Mouse (Mus musculus) limb, embryonic 12.5 days (tissue): ENCODE results near the gene Chd8. TPM values are rescaled to one million over a fixed set of nuclear protein-coding genes. Genes with fewer than 3 reads are reported as not detected.

Experiments
- ATAC-seq: fragments of 200-750 bp; cut with Nextera tagmentation; 2 replicates; pipeline ENCODE4 v1.8.0; 2017; ENCODE audit warnings: low read depth, moderate TSS enrichment; ENCODE audit not compliant: insufficient number of reproducible peaks, insufficient read depth, low FRiP score, low TSS enrichment
- H3K27ac ChIP-seq: fragments of 300-500 bp; sonication (generic); 2 replicates; pipeline ENCODE4 v1.5.1; 2016; ENCODE audit warnings: mild to moderate bottlenecking, moderate library complexity
- H3K27me3 ChIP-seq: fragments of 300-500 bp; sonication (generic); 2 replicates; pipeline ENCODE4 v1.6.1; 2016; ENCODE audit warnings: mild to moderate bottlenecking, moderate library complexity
- H3K36me3 ChIP-seq: fragments of 300-500 bp; sonication (generic); 2 replicates; pipeline ENCODE4 v1.6.1; 2016; ENCODE audit warnings: mild to moderate bottlenecking, moderate library complexity
- H3K4me1 ChIP-seq: fragments of 300-500 bp; sonication (generic); replicated peaks from 2 replicates; pipeline ENCODE4 v1.6.1; 2016
- H3K4me2 ChIP-seq: fragments of 300-500 bp; sonication (generic); 2 replicates; pipeline ENCODE4 v1.6.1; 2016; ENCODE audit warnings: mild to moderate bottlenecking, moderate library complexity
- H3K4me3 ChIP-seq: fragments of 300-500 bp; sonication (generic); replicated peaks from 2 replicates; pipeline ENCODE4 v1.5.1; 2016; ENCODE audit warnings: mild to moderate bottlenecking
- H3K9ac ChIP-seq: fragments of 300-500 bp; sonication (generic); replicated peaks from 2 replicates; pipeline ENCODE4 v1.6.1; 2016; ENCODE audit warnings: mild to moderate bottlenecking, moderate library complexity
- H3K9me3 ChIP-seq: fragments of 300-500 bp; sonication (generic); 2 replicates; pipeline ENCODE4 v1.6.1; 2016; ENCODE audit warnings: mild to moderate bottlenecking, moderate library complexity
- WGBS: fragments of 180-500 bp; shearing (Covaris S2); methylation state at CpG from one replicate; pipeline ENCODE4 v1.1.7; 2016; 5-methylcytosine and 5-hydroxymethylcytosine counted together
- polyA plus RNA-seq: library from polyadenylated mRNA; unstranded; fragments of >200 nt; fragmentation: Nextera tagmentation; extraction: Ambion mirVana; gene quantifications from 2 replicates; pipeline ENCODE4 v1.2.1, GENCODE M21; 2016

Chd8 gene
- polyA plus RNA-seq, 1 experiment from 2014 or later = 49.6 TPM

GRCm38 (mm10) chr14:52272781-52273180 lies 15.2 kb upstream of the Chd8 start:
- WGBS = 67% methylated on average over 3 of the region's 3 CpGs
- peaks cover 57% of the 10 kb centered on the region for H3K36me3 ChIP-seq
- H3K4me1 ChIP-seq = no peaks in the 10 kb centered on the region
- H3K27ac ChIP-seq = no peak overlapping the region
- no peaks in the 10 kb centered on the region for H3K9me3 ChIP-seq
- H3K4me2 ChIP-seq = no peak overlapping the region
- no peaks in the 10 kb centered on the region for H3K27me3 ChIP-seq
- H3K4me3 ChIP-seq = no peak overlapping the region
- H3K9ac ChIP-seq = no peak overlapping the region
- no peak for ATAC-seq

GRCm38 (mm10) chr14:52256311-52257175 lies 1.0 kb downstream of the Chd8 start:
- peak overlapping the region; percentile 94 for H3K27ac ChIP-seq
- WGBS = 8% methylated on average over 18 of the region's 18 CpGs
- H3K9me3 ChIP-seq = no peaks in the 10 kb centered on the region
- peaks cover 9% of the 10 kb centered on the region for H3K4me1 ChIP-seq
- ATAC-seq = no peak
- H3K4me2 ChIP-seq = peak overlapping the region; percentile 65
- H3K27me3 ChIP-seq = no peaks in the 10 kb centered on the region
- peak overlapping the region; percentile 89 for H3K4me3 ChIP-seq
- H3K36me3 ChIP-seq = peaks cover 6% of the 10 kb centered on the region; the same call in 1 of the 2 replicates
- peak overlapping the region; percentile 92 for H3K9ac ChIP-seq

DNA sequence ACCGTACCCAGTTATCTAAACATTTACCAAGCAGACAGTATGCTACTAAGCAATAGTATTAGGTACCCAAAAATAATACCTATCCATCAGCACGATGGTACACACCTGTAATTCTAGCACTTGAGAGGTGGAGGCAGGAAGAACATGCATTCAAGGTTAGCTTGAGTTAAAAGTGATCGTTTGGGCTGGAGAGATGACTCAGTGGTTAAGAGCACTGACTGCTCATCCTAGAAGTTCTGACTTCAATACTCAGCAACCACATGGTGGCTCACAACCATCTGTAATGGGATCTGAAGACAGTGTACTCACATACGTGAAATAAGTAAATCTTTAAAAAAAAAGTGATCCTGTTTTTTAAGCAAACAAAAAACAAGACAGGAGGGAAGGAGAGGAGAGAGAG lies 11.5 kb downstream of the Chd8 start:
- no peak for ATAC-seq
- H3K4me1 ChIP-seq = peaks cover 10% of the 10 kb centered on the region
- H3K4me3 ChIP-seq = no peak overlapping the region
- peaks cover 6% of the 10 kb centered on the region; the same call in 1 of the 2 replicates for H3K36me3 ChIP-seq
- no peaks in the 10 kb centered on the region for H3K9me3 ChIP-seq
- H3K27me3 ChIP-seq = no peaks in the 10 kb centered on the region
- 82% methylated on average over 4 of the region's 4 CpGs for WGBS
- H3K9ac ChIP-seq = no peak overlapping the region
- no peak overlapping the region for H3K4me2 ChIP-seq
- H3K27ac ChIP-seq = no peak overlapping the region

GRCm38 (mm10) chr14:52244690-52245042 lies 12.9 kb downstream of the Chd8 start:
- Histone ChIP-seq H3K9me3 (no peaks in the 10 kb centered on the region), H3K4me2 (peak overlapping the region; percentile 79), H3K4me1 (peaks cover 10% of the 10 kb centered on the region), H3K36me3 (peaks cover 8% of the 10 kb centered on the region), H3K27ac (peak overlapping the region; percentile 77), H3K9ac (peak overlapping the region; percentile 76), H3K4me3 (peak overlapping the region; percentile 84), H3K27me3 (no peaks in the 10 kb centered on the region)
- 12% methylated on average over 7 of the region's 7 CpGs for WGBS
- no peak for ATAC-seq

DNA sequence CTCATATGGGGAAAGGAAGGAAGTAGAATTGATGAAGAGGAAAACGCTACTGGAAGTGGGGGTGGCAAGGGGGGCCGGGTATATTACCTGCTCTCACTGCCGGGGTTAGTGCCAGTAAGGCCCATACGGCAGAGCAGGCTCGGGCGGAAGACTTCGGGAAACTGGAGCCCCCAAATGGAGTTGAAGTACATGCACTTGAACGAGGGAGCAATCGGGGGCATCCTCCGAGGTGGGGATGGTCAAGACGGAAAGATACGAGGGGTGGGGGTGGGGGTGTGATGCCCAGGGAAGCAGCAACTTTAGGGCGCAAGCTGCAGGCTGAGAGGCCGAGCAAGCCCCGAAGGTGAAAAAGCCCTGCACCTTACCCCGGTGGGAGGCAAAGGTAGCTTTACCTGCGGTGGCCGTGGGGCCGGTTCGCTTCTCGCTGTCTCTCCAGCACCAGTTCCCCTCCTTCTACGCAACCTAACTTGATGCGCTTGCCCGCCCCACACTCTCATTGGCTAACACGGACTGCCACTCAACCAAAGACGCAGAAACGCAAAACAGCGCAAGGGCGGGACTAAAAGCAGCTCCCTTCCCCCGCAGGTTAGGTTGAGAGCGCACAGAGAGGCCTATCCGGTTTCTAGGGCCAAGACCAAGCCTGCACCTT lies 13.4 kb downstream of the Chd8 start:
- WGBS = under 1% methylated on average over 32 of the region's 32 CpGs
- Histone ChIP-seq H3K36me3 (peaks cover 7% of the 10 kb centered on the region), H3K4me2 (peak overlapping the region; percentile 79), H3K4me3 (peak overlapping the region; percentile 84), H3K27ac (peak overlapping the region; percentile 77), H3K27me3 (no peaks in the 10 kb centered on the region), H3K9ac (peak overlapping the region; percentile 76), H3K9me3 (no peaks in the 10 kb centered on the region), H3K4me1 (peaks cover 10% of the 10 kb centered on the region)
- ATAC-seq = peak; percentile 98

DNA sequence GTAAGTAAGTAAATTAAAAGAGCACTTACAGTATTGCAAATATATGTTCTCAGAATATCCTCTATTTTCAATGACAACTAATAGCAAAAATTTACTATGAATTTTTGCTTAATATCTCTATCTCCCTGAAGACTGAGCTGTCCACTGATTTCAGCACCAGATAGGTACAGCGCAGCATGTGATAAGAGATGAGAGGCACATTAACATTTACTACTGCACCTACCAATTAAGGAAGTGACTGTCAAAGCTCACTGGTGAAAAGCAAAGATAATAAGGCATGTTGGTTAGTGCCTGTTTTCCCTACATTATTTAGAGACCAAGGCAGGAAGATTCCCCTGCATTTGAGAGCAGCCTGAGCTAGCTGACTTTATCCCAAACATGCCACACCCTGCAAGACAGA lies 21.4 kb downstream of the Chd8 start:
- H3K9me3 ChIP-seq = no peaks in the 10 kb centered on the region
- H3K4me3 ChIP-seq = no peak overlapping the region
- no peak overlapping the region for H3K27ac ChIP-seq
- ATAC-seq = no peak
- WGBS = 100% methylated on average over 1 of the region's 1 CpGs
- H3K9ac ChIP-seq = no peak overlapping the region
- no peak overlapping the region for H3K4me2 ChIP-seq
- H3K4me1 ChIP-seq = no peaks in the 10 kb centered on the region
- no peaks in the 10 kb centered on the region for H3K27me3 ChIP-seq
- peaks cover 71% of the 10 kb centered on the region for H3K36me3 ChIP-seq

GRCm38 (mm10) chr14:52235165-52235564 lies 22.4 kb downstream of the Chd8 start:
- Histone ChIP-seq H3K9ac (no peak overlapping the region), H3K4me3 (no peak overlapping the region), H3K9me3 (no peaks in the 10 kb centered on the region), H3K27me3 (no peaks in the 10 kb centered on the region), H3K4me2 (no peak overlapping the region), H3K36me3 (peaks cover 74% of the 10 kb centered on the region), H3K27ac (no peak overlapping the region), H3K4me1 (no peaks in the 10 kb centered on the region)
- no peak for ATAC-seq
- 97% methylated on average over 7 of the region's 7 CpGs for WGBS

DNA sequence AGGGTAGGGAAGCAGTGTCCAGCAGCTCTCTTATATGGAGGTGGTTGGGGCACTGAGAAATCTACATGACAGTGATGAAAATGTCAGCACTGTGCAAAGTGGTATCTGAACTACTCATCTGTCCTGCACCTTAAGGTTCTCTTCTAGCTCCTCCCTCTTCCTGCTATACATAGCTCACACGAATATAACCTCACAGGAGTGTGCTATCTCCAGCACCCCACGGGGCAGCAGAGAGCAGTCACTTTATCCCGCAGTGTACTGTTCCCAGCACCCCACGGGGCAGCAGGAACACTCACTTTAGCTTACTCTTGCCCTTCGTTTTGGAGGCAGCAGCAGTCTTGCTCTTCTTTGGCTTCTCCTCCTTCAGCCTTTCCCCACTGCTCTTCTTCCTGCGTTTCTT lies 25.3 kb downstream of the Chd8 start:
- Histone ChIP-seq H3K4me3 (no peak overlapping the region), H3K9ac (no peak overlapping the region), H3K27me3 (no peaks in the 10 kb centered on the region), H3K4me2 (no peak overlapping the region), H3K9me3 (no peaks in the 10 kb centered on the region), H3K4me1 (no peaks in the 10 kb centered on the region), H3K27ac (no peak overlapping the region), H3K36me3 (peaks cover 97% of the 10 kb centered on the region)
- 85% methylated on average over 6 of the region's 6 CpGs for WGBS
- ATAC-seq = no peak

GRCm38 (mm10) chr14:52225972-52226371 lies 31.6 kb downstream of the Chd8 start:
- no peak overlapping the region for H3K4me3 ChIP-seq
- H3K27ac ChIP-seq = no peak overlapping the region
- H3K4me1 ChIP-seq = no peaks in the 10 kb centered on the region
- no peak overlapping the region for H3K4me2 ChIP-seq
- no peaks in the 10 kb centered on the region for H3K27me3 ChIP-seq
- peaks cover 97% of the 10 kb centered on the region for H3K36me3 ChIP-seq
- 94% methylated on average over 2 of the region's 2 CpGs for WGBS
- no peaks in the 10 kb centered on the region for H3K9me3 ChIP-seq
- H3K9ac ChIP-seq = no peak overlapping the region
- no peak for ATAC-seq

DNA sequence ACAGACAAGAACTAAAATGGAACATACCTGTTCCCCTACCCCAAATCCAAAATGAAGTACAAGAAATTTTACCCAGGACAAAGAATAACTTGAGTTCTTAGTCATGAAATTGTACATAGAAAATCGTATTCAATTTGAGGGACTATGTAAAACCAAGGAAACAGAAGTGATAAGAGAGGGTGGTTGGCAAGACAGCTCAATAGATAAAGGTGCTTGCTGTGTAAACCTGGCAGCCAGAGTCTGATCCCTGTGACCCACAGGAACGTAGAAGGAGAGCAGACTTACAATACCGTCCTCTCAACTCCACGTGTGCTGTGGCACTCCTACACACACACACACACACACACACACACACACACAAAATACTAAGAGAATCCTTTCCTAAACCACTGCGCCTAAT lies 40.3 kb downstream of the Chd8 start:
- Histone ChIP-seq H3K36me3 (peaks cover 95% of the 10 kb centered on the region), H3K4me2 (no peak overlapping the region), H3K9me3 (no peaks in the 10 kb centered on the region), H3K9ac (no peak overlapping the region), H3K27me3 (no peaks in the 10 kb centered on the region), H3K4me1 (no peaks in the 10 kb centered on the region), H3K4me3 (no peak overlapping the region), H3K27ac (no peak overlapping the region)
- 95% methylated on average over 5 of the region's 5 CpGs for WGBS
- ATAC-seq = no peak

DNA sequence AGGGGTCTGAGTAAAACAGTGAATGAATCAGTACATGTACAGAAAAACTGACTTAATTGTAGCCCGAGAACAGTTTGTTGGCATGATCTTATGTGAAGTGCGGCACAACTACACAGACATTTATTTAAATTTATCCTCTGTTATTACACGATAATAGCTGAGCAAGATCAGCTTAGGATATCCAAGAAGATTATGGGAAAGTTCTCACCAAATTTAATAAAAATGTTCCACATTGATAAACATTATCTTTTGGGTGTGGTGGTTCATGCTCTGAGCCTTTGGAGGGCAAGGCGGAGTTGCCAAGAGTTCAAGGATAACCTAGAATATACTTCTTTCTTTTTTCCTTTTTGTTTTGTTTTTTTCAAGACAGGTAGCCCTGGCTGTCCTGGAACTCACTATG lies 58.2 kb downstream of the Chd8 start:
- ATAC-seq = no peak
- Histone ChIP-seq H3K27ac (no peak overlapping the region), H3K4me3 (no peak overlapping the region), H3K36me3 (peaks cover 56% of the 10 kb centered on the region), H3K9ac (no peak overlapping the region), H3K27me3 (no peaks in the 10 kb centered on the region), H3K9me3 (no peaks in the 10 kb centered on the region), H3K4me1 (peaks cover 13% of the 10 kb centered on the region), H3K4me2 (no peak overlapping the region)
- WGBS = 96% methylated on average over 4 of the region's 4 CpGs
